Mouse (Mus musculus): ENCODE measurements around the gene Dnmt1.

The Dnmt1 gene

DNA sequence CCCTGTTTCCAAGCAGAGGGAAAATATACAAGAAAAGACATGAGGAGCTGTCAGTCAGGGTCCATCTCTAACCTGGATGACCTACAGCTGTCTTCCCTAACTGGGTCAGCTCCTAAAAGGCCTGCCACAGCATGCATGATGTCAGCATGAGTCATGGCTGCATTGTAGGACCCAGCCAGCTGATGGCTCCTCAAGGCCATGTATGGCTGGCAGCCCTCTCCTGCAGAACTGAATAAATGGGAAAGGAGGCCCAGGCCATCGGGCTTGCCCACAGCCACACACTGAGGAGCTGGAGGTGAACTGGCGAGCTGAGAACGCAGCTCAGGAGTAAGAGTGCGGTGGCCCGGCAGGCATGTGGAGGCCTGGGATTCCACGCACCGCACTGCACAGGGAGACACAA lies 16.3 kb downstream of the Dnmt1 start:
- DNase-seq (ENCODE audit: low read depth, low spot score), result no peak

DNA sequence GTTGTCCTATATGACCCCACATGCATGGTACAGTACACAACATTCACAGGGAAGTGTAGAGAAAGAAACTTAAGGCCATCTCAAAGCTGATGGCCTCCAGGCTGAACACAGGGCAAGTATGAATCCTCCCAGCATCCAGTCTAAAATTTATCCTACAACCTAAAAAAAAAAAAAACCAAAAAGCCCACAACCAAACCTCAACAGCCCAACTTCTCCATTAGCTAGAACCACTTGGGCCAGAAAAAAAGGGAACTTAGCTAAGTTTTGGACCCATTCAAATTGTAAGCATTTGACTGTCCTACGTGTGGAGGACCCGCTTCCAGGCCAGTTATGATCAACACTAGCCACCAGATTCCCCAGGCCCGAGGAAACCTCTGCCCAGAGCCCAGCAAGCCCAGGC lies 36.4 kb downstream of the Dnmt1 start:
- DNase-seq (ENCODE audit: low read depth, low spot score), result no peak

DNA sequence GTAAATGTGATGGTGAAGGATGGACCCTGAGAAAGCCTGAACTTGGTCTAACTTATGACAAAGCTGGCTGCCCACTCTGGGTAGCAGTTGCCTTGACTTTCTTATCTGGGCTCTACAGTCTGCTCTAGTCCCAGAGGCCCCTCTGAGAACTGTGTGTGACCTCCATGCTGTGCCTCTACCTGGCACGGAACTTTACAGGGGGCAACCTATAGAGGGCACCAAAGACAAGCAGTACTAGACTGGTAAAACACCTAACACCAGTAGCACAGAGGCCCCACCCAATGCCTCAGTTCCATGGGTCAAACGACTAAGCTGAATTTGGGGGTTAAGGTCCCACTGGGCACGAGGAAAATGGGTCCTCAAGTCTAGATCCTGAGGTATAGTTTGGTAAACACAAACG lies 43.5 kb downstream of the Dnmt1 start:
- DNase-seq (ENCODE audit: low read depth, low spot score), result peak; percentile 59

DNA sequence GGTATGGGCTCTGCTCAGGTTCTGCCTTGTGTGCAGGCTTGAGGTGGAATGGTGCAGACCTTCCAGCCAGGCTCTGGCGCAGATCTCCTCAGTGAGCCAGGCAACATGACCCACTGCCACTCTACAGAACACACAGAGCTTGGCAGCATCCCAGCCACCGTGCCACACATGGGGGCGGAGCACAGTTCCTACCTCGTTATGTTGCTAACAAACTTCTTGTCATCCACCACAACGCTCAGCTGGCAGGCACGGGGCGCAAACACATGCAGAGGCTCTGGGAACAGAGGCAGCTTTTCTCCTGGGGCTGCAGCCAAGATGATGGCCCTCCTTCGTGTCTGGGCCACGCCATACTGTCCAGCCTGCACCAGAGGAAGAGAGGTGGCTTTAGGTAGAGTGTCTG lies 49.7 kb downstream of the Dnmt1 start:
- no peak for DNase-seq (ENCODE audit: low read depth, low spot score)

DNA sequence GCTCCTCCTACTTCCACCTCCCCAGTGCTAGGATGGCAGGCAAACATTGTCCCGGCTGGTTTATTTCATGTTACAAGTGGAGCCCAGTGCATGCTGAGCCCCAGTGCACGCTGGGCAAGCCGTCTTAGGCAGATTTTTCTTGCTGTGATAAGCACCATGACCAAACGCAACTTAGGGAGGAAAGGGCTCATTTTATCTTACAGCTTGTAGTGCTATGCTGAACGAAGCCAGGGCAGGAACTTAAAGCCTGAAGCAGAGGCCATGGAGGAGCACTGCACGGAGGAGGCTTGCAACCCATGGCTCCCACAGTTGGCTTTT lies 57.6 kb downstream of the Dnmt1 start:
- no peak for DNase-seq (ENCODE audit: low read depth, low spot score)

DNA sequence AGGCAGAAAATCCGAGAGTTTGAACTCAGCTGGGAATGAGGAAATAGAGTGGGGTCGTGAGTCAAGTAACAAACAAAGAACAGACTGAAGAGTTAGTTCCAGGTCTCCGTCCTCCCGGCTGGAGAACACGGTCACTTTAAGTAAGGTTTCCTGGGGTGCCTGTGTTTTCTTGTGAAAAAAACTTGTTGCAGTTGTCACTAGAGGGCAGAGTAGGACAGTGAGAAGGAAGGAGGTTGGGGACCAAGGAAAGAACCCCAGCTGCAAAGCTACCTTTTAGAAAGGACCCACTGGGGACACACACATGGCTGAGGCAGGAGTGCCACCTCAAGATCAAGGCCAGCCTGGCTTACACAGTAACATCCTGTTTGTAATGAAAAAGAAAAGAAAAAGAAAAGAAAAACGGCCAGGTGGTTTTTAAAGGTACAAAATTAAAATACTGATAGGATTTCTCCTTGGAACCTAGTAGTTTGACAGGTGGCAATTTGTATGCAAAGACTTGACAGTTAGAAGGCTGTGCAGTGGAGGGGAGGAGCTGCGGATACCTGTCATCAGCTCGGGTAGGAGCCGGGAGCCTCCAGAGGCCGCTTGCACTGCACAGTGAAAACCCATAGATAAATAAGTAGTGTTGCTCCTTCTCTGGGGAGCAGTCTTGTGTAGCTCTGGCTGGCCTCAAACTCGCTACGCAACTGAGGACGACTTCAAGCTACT lies 58.1 kb downstream of the Dnmt1 start:
- DNase-seq (ENCODE audit: low read depth, low spot score), result peak; percentile 52

DNA sequence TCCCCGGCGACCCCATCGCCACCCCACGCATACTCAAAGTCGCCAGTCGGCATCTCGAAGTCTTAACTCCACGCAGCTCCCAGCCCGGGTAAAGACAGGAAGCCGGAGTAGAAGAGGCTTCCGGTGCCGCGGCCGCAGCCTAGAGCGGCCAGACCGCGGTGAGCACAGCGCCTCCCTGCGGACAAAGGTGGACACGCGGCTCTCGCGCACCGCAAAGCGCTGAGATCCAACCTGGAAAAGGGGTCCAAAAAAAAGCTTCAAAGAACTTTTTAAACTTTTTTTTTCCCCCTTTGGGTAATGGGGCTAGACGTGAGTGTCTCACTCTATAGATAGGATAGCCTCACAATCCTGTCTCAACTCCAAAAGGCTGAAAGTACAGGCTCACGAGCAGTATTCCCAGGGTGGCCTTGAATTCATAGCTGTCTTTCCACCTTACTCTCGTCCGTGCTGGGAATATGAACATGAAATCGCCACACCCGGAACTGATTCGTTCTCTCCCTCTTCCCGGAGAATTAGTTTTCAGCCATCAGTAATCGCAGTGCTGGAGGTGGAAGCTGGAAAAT lies 61.1 kb downstream of the Dnmt1 start, which contains the start of gene Eif3g:
TSS of gene Eif3g (minus strand) at position 113 of the 563 bp plus-strand sequence.
- DNase-seq (ENCODE audit: low read depth, low spot score), result peak; percentile 93

DNA sequence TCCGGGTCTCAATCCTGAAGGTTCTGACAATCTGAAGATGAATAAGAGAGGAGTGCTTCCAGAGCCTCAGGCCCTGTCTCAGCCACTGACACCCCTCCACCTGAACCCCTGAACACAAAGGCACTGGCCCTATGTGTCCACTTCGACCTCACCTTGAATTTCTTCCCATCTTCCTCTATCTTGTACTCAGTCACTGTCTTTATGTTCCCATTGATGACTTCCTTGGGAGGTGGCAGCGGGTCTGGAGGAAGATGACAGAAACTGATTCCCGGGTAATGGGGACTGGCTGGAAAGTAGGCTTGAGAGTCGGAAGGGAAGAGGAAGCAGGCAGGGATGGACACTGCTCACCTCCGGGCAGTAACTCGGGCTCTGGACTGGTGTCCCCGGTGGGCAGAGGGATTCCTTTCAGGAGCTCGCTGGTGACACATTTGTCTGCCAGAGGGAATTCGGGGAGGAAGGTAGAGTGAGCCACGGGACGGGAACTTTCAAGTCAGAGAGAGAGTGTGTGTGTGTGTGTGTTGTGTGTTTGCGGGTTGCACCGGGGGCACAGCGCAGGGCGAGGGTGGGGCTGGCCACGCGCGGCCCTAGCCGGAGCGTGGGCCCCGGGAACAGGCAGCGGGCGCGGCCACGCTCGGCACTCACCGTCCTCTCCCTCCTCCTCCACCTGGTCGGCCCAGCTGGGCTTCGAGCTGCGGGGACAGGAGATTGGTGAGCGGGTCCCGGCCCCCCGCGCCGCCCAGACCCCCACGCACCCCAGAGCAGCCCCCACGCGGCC lies 61.8 kb downstream of the Dnmt1 start:
- no peak for DNase-seq (ENCODE audit: low read depth, low spot score)

DNA sequence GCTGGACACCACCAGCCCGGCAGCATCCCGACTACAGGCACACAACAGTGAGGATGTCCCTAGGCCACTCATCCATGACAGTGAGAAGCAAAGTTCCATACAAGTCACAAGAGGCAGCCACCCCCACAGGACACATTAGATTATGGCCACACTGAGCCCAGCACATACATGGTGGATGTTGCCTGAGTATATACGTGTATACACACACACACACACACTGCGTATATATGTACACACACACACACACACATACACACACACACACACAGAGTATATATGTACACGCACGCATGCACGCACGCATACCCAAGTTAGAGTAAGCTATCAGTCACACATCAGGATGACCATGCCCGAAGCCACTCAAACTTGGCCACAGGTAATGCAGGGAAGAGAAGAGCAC lies 64.3 kb downstream of the Dnmt1 start:
- DNase-seq (ENCODE audit: low read depth, low spot score), result no peak

DNA sequence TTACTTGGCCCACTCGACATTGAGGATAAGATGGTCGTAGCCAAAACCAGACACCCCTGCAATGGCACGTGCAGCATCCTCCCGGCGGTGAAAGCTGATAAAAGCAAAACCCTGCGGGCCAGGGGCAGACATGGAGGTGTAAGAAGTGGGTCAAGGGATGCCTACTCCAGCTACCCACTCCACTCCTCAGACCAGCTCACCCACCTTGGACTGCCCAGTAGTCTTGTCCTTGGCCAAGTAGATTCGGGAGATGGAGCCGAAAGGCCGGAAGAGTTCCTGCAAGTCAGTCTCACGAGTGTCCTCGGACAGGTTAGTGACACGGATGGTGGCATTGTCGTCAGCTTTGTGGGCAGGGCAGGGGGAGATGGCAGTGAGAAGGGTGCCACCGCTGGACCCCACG lies 65.1 kb downstream of the Dnmt1 start:
- no peak for DNase-seq (ENCODE audit: low read depth, low spot score)

DNA sequence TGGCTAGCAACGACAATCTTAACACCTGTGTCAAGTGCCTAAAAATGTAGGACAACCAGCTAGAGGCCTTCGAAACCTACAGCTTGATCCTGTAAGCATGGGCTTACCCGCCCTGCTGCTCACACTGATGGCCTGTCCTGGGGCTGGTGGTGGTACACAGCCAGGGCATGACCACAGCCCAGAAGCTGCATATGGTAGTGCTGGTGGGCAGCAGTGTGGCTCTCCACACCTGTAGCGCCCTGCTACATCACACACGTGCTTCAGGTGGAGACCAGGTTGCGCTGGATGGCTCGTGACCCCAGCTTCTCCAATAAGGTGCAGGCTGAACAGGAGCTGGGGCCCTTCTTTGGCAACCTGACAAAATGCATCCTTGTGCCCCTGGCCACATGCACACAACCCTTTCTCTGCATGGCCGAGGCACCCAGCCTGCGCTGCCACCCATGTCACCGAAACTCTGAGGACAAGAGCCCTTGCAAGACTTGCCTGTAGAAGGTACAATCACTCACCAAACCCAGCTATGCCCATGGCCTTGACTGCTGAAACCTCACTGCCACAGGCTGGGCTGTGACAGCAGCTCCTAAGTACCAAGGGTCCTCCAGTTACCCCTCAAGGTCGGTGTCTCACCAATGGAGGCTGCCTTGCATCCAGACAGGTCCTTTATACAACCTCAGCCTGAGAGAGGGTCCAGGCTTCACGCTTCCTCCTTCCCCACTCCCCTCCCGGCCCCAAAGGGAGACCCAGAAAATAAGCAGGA lies 65.9 kb downstream of the Dnmt1 start:
- no peak for DNase-seq (ENCODE audit: low read depth, low spot score)

DNA sequence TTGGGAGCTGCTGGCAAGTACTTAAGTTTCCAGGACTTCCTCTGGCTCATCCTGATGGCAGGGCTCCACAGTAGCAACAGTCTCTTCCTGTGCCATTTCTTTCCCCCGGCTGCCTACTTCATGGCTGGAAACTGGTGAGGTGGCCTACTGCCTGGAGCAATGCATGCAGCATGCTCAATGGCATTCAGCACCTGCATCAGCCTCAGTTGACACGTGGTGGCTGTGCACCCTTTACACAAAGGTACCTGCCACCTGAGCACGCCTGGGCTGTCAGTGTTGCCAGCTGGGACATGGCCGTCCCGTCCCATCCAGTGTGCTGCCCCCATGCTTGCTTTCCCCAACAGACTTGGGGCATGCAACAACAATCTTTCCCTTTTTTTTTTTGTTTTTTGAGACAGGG lies 66.6 kb downstream of the Dnmt1 start:
- DNase-seq (ENCODE audit: low read depth, low spot score), result no peak

DNA sequence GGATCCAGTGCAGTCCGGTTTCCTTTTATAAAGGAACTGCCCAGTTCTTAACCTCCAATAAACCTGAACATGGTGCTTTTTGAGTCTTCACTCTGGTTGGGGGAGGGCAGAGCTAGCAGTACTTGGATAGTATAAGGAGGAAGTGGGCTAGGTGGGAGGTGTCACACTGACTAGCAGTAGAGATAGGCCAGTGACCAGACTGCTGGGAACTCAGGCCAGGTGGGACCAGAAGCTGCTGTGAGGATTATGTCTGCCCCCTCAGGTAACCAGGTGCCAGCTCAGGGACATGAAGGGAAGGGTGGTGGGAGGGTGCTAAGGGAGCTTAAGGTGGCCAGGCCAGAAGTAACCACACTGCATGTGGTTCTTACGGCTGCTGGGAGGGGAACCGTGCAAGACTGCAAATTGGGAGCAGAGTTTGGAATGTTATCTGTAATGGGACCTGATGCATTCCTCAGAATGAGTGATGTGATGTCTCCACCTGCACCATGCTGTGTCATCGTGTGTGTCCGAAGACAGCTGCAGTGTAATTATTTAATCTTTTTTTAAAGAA lies 67.5 kb downstream of the Dnmt1 start:
- DNase-seq (ENCODE audit: low read depth, low spot score), result no peak

DNA sequence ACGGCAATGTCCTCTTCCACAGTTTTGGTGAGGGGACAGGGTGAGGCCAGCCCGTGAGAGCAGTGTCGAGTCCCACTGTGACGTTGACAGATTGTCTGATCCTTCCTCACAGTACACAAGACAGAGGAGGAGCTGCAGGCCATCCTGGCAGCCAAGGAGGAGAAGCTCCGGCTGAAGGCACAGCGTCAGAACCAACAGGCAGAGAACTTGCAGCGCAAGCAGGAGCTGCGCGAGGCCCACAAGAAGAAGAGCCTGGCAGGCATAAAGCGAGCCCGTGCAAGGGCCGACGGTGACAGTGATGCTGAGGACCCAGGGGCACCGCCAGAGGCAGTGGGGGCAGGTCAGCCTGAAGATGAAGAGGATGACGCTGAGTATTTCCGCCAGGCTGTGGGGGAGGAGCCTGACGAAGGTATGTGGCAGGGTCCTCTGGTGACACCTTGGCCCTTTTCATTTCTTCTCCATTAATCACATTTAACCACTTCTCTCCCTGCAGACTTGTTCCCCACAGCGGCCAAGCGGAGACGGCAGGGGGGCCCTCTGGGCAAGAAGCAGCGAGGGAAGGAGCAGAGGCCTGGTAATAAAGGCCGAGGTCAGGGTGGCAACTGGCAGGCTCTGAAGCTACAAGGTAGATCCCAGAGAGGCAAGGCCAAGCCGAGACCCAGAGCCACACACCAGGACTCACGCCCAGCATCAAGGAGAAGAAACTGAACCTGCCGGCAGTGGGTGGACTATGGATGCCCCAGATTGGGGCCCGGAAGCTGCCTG lies 68.2 kb downstream of the Dnmt1 start:
- DNase-seq (ENCODE audit: low read depth, low spot score), result no peak

DNA sequence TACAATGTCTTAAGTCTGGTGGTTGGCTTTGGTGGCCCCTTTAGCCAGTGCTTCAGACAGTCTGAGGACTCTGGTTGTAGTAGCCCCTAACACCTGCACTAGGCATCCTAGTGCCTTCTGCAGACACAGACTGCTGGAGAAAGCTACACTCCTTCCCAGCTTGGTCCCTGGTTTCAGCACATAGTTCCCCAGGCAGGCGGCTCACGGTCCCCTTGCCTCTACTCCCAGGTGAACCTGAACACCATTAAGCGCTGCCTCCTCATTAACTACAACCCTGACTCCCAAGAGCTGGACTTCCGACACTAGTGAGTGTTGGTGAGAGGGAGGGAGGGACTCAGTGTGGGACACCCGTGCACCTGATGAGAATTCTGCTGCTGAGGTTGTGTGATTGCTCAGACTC lies 69.3 kb downstream of the Dnmt1 start:
- DNase-seq (ENCODE audit: low read depth, low spot score), result no peak

DNA sequence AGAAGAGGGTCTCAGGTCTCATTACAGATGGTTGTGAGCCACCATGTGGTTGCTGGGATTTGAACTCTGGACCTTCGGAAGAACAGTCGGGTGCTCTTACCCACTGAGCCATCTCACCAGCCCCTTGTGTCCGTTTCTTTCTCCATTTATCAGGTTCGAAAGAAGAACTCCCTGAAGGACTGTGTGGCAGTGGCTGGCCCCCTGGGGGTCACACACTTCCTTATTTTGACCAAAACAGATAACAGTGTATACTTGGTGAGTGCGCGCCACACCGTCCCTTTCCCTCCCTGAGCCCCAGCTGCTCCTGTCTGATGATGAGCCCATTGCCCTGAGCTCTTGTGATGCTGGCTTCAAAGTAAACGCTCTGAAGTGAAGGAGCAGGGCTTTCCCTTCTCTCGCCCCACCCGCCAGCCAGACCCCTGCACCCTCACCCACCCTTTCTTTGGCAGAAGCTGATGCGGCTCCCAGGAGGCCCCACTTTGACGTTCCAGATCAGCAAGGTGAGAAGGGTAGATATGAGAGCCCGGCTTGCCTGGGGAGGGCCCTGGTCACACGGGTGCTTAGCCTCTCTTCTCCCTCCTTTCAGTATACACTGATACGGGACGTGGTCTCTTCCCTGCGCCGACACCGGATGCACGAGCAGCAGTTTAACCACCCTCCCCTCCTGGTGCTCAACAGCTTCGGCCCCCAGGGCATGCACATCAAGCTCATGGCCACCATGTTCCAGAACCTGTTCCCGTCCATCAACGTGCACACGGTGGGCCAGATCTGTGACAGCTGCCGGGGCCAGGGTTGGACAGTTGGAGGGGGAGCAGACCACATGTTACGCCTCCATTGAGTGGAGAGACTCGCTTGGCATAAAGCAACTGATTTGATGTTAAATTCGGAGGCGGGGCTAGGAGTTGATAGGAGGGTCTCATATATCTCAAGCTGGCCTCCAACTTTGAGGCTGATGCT lies 70.2 kb downstream of the Dnmt1 start:
- DNase-seq (ENCODE audit: low read depth, low spot score), result no peak

DNA sequence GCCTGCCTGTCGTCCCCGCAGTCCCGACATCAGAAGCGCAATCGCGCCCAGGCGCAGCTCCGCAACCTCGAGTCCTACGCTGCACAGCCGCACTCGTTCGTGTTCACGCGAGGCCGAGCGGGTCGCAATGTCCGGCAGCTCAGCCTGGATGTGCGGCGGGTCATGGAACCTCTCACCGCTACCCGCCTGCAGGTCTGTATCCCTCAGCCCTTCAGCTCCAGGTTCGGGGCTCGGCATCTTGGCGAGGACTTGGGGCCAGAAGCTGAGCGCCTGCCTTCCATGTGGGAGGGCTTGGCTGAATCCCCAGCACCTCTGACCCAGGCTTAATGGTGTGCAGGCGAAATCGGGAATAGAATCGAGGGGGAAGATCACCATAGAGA lies 71.3 kb downstream of the Dnmt1 start:
- no peak for DNase-seq (ENCODE audit: low read depth, low spot score)

DNA sequence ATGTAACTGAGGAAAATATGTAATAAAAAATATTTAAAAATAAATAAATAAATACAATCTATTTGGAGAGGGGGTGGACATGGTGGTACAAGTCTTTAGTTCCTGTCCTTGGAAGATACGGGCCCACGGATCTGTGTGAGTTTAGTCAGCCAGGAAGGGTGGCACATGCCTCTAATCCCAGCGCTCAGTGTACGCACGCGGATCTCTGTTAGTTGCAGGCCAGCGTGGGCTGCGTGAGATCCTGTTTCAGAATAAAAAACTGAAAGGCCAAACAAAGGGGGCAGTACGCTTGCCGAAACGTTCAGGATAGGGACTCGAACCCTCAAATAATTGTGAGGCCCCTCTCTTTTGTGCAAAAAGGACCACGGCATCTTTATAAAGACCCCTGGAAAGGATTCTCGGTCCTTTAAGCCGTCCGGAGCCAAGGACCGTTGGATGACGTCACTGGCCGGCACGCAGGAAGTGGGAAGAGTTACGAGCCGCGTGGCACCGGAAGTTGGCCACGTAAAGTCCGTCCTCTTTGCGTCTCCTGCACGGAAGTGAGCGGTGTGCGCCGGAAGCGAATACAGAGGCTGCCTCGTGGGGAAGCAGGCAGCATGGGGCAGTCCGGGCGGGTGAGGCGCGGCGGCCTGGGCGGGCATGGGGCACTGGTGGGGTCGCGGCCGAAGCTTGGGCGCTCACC lies 71.8 kb downstream of the Dnmt1 start, which contains the start of gene Ppan:
TSS of gene Ppan (plus strand) at position 472 of the 682 bp plus-strand sequence.
- DNase-seq (ENCODE audit: low read depth, low spot score), result peak; percentile 98

DNA sequence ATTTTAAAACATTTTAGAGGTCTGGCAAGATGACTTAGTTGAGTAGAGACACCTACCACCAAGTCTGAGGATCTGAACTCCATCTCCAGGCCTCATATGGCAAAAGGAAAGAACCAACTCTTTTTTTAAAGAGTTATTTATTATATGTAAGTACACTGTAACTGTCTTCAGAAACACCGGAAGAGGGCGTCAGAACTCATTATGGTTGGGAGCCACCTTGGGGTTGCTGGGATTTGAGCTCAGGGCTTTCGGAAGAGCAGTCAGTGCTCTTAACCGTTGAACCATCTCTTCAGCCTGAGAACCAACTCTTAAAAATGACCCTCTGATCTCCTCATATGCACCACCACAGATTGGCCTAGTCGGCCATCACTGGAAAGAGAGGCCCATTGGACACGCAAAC lies 72.5 kb downstream of the Dnmt1 start:
- DNase-seq (ENCODE audit: low read depth, low spot score), result no peak

DNA sequence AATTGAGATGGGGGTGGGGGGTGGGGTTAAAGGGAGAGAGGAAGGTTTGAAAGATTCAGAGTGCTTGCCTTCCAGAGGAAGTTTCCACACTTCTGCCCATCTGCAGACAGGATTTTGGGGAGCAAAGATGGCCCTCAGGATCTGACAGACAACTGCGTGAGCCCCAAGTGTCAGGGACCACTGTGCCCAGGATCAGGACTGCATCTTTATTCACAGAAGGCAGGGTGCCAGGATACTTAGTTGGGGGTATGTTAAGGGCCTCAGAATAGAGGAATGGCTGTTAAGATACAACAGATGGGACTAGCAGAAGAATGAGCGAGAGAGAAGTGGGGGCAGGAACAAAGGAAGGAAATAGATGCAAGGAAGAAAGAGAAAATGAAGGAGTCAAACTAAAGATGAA lies 73.1 kb downstream of the Dnmt1 start:
- DNase-seq (ENCODE audit: low read depth, low spot score), result no peak
